Mouse (Mus musculus) liver, adult (tissue): Measurements from ENCODE around the gene Hist1h4f.

ENCODE experiments used
- GATA4 ChIP-seq: IDR thresholded peaks from 2 replicates; pipeline ENCODE4 v1.6.1; 2014; ENCODE audit warnings: mild to moderate bottlenecking, low read length; ENCODE audit not compliant: insufficient replicate concordance

The Hist1h4f gene

GRCm38 (mm10) chr13:23519416-23519815 is 32.0 kb downstream of the Hist1h4f start:
- no peak for TF ChIP-seq GATA4

- no peak for TF ChIP-seq GATA4
Observed at GRCm38 (mm10) chr13:23518885-23519284, 32.6 kb downstream of the Hist1h4f start.

GRCm38 (mm10) chr13:23518295-23518603 is 33.2 kb downstream of the Hist1h4f start:
- TF ChIP-seq GATA4, result no peak

DNA sequence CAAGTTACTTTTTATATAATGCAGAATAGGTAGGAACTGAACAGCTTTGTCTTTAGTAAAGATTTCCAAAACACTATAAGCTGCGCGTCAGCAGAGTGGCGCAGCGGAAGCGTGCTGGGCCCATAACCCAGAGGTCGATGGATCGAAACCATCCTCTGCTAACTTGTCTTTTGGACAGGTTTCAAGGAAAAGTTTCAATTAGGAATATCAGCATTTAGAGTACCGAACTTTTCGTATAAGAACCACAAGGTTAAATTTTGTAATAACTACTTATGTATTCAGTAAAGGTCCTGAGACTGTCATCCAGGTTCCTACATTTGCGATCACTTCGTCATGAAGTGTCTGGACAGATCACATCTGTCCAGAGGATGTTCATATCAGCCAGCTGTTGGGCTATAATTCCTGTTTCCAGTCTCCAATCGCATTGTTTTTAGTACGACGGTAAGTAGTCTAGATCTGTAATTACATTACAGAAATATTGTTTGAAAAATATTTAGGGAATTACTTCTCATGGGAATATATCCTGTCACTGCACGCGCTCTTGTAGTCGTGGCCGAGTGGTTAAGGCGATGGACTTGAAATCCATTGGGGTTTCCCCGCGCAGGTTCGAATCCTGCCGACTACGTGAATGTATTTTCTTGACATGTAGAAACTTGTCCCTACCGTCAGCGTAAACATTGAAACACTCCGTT is 33.7 kb downstream of the Hist1h4f start:
- TF ChIP-seq GATA4, result no peak

DNA sequence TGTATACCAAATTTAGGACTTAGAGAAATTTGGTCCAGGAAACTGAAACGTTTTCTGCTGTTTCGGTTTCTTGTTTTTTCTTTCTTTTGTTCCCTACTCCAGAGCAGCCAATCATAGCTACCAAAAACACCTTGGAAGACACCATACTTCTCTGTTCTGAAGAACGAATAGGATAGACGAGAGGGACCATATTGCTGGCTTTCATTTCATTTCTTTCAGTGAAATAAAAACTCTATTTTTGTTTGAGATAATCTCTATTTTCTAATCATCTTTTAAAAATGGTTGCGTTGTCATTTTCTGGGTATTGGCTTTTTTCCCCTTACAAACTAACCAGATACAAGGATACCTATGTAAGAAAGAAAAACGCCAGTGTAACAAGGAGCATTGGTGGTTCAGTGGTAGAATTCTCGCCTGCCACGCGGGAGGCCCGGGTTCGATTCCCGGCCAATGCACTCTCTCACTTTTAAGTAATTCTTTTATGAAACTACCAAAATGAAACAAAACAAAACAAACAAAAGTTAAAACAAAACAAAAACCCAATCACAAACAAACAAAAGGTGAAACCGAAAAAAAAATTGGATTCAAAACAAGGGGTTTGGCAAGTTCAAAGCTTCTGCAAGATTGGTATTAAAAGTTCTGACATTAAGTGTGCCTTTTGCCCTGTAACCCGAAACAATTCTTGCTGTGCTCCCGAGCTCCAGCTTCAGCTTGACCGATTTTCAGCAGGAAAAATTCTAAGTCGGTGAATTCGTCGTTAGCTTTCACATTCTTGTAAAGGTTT is 34.4 kb downstream of the Hist1h4f start:
- TF ChIP-seq GATA4, result no peak

DNA sequence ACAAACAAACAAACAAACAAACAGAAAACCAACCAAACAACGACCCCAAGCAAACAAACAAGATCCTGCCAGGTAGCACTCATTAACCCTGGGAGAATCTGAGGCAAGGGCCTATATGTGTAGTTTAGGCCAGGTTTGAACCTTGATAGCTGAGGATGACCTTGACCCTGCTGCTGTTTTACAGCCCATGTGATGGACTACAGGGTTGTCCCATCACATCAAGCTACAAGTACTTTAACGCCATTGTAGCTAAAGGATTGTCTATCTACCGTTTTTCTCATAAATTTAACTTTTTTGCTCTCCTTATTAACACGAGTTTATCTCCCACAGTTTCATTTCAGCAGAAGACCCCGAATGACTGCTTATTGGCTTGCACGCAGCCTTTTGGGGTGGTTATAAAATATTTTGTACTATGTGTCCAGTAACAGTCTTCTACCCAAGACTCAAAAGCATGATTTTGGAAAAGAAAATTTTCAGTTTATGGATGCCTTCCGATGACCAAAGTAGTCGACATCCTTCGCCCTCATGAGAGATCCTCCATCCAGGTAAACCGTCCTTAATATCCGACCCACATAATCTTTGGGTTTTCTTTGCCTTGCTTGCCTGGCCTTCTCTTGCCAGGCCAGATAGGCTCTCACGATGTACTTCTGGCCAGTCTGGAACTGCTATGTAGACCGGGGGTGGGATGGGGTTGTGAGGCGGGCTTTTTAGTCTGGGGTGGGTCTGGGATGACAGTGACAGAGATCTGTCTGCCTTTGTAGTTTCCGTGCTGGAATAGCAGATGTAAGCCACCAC is 35.4 kb downstream of the Hist1h4f start:
- no peak for TF ChIP-seq GATA4

GRCm38 (mm10) chr13:23515281-23515680 is 36.2 kb downstream of the Hist1h4f start:
- no peak for TF ChIP-seq GATA4

DNA sequence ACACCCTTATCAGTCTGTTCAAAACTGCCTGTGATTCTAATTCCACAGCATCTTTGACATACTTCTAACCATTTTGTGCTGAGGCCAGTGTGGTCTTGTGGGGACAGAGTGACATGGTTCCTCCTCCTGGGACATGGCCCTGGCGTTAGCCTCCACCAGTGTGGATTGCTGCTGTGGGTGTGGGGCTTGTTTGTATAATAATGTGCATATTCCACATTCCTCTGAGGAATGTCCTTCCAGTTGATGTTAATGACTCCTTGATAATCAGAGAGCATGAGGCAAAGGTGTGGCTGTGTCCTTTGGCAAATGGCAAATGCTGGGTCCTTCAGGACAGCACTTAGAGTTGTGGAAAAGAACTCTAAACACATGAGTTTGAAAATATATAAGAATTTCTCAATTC is 37.9 kb downstream of the Hist1h4f start:
- no peak for TF ChIP-seq GATA4

GRCm38 (mm10) chr13:23510127-23510526 is 41.3 kb downstream of the Hist1h4f start:
- no peak for TF ChIP-seq GATA4

DNA sequence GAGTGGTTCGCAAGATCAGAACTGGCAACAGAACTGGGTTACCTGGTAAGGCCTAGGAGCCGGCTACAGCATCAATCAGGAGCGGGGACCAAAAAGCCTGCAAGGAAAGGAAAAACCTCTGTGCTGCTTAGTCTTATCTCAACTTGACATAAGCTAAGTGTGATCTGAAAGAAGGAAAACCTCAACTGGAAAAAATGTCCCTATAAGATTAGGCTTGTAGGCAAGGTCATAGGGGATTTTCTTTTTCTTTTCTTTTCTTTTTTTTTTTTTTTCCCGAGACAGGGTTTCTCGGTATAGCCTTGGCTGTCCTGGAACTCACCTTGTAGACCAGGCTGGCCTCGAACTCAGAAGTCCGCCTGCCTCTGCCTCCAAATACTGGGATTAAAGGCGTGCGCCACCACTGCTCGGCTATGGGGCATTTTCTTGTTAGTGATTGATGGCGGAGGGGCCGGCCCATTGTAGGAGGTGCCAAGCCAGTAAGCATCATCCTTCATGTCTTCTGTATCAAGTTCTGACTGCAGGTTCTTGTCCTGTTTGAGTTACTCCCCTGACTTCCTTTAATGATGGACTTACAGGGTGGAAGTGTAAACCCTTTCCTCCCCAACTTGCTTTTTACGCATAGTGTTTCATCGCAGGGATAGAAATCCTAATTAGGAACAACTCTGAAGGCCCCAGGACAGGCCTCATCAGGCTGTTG is 44.5 kb downstream of the Hist1h4f start:
- no peak for TF ChIP-seq GATA4

GRCm38 (mm10) chr13:23506351-23506750 is 45.1 kb downstream of the Hist1h4f start:
- TF ChIP-seq GATA4, result no peak

DNA sequence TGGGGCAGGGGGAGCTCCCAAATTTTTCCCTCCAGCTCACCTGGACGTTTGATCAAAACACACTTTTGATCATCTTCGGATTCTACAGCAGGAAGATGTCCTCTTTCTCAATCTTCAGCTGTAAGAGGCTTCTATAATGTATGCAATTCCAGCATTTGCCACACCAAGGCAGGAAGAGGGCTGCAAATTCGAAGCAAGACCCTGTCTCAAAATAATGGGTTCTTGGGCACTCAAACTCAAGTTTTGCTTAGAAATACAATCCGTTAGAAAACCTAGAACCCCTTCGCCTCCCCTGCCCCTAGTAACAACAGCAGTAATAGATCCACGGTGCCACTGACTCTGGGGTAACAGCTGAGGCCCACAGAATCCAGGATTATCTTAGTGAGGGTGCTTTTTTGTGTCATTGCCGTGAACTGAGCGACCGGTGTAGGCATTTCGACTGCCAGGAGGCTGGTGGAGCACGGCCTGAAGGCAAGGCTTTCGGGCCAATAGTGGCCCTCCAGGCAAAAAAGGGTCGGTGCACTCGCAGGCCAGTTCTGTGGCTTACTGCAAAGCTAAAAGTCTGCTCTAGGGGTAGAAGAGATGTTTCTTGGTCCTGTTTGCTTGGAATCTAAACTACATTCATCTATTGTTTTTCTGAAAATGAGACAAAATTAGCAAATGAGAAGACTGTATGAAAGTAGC is 45.6 kb downstream of the Hist1h4f start:
- no peak for TF ChIP-seq GATA4

- TF ChIP-seq GATA4, result peak; percentile 38; the same call in 1 of the 2 replicates
Observed at GRCm38 (mm10) chr13:23503797-23504196, 47.7 kb downstream of the Hist1h4f start.

DNA sequence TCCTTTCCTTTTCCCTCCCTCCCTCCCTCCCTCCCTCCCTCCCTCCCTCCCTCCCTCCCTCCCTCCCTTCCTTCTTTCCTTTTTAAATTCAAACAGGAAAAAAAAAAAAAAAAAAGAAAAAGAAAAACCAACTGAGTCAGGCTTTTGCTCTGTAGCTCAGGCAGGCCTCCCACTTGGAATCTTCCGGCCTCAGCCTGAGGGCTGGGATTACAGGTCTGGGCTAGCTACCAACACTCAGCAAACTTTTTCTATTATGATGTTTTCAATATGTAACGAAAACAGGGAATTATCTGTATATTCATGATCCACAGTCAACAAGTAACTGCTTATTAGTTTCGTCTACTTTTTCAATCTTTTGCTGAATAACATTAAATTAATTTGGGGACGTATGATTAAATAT is 48.5 kb downstream of the Hist1h4f start:
- no peak for TF ChIP-seq GATA4
